Mouse (Mus musculus) small intestine, adult 2 months (tissue): ENCODE data around the gene Micu1.

Experiments used
- CTCF ChIP-seq: fragments of 200-500 bp; IDR thresholded peaks from 2 replicates; pipeline ENCODE4 v1.5.1; 2012; ENCODE audit warnings: low read depth, mild to moderate bottlenecking, control low read depth, inconsistent platforms, low read length, moderate library complexity, mixed read lengths; ENCODE audit not compliant: insufficient replicate concordance, insufficient read length; ENCODE audit errors: extremely low read depth
- POLR2A ChIP-seq: fragments of 200-500 bp; IDR thresholded peaks from 2 replicates; pipeline ENCODE4 v1.6.1; 2012; ENCODE audit warnings: low read depth, mild to moderate bottlenecking, control low read depth, inconsistent platforms, low read length, moderate library complexity

DNA sequence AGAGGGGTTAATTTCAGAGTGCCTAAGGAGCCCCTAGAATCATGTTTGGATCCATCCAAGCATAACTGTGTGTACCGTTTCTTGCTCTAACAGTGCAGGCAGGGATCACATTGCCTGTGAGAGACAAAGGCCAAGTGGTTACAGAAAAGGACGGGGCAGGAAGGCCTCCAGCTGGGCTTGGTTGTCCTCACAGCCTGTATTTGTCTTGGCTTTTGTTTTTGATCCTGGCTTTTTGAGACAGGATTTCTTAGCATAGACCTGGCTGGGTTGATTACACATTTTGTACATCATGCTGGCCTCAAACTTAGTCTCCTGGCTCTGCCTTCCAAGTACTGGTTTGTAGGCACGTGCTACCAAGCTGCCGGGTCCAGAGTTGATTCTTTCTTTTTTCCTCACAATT lies 93.6 kb downstream of the Micu1 start:
- TF ChIP-seq CTCF: no peak
- no peak for TF ChIP-seq POLR2A
